Mouse (Mus musculus) C2C12 (cell line): ENCODE measurements around the gene Stk32c.

Source experiments
- CTCF ChIP-seq: IDR thresholded peaks from one replicate; pipeline ENCODE4 v1.5.1; 2011; ENCODE audit not compliant: control insufficient read depth, insufficient read depth, insufficient read length
- MYOD1 ChIP-seq: IDR thresholded peaks from one replicate; pipeline ENCODE4 v1.6.1; 2011; ENCODE audit warnings: low read depth; ENCODE audit not compliant: control insufficient read depth, insufficient read length

DNA sequence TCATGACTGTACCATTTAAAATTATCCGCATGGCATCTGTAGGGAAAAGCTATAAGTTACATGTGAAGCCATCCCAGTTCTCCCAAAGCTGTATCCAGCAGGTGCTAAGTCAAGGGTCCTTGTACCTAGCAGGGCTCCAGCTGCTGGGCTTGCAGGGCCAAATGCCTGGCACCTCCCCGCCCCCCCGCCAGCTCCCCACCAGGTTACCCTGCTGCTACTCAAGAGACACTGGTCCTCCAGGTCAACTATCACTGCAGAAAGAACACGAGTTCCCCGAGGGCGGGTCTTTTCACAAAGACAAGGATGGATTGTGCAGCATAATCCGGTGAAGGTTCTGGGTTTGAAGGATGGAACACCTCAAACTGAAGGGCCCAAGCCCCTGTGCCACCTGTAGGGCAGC lies 25.8 kb downstream of the Stk32c start:
- no peak for TF ChIP-seq CTCF
- TF ChIP-seq MYOD1: no peak
